Mouse (Mus musculus) hematopoietic stem cell, adult 5-6 weeks (primary cell): ENCODE data around the gene Mtln. TPM values are rescaled to one million over a fixed set of nuclear protein-coding genes. Genes with fewer than 3 reads are reported as not detected.

Experiments used
- ATAC-seq, 2 experiments: fragments of 125-278 bp in 1 of 2; replicated peaks in 1 of 2; 2 replicates each; pipeline ENCODE4 v1.8.0; 2016 to 2017; ENCODE audit warnings: inconsistent platforms in 2 of 2, mild to moderate bottlenecking in 2 of 2, moderate number of reproducible peaks in 2 of 2, low read depth in 1 of 2, moderate TSS enrichment in 1 of 2; ENCODE audit not compliant: low FRiP score in 2 of 2, poor library complexity in 2 of 2, severe bottlenecking in 2 of 2, insufficient read depth in 1 of 2, low TSS enrichment in 1 of 2
- total RNA-seq: library from RNA; stranded (forward); fragments of 172-1452, 232-1000 nt; gene quantifications from 2 replicates; pipeline ENCODE4 v1.2.3, GENCODE M21; 2017

Gene Mtln
- 39.9 and 46.1 TPM in 2 replicates for total RNA-seq

DNA sequence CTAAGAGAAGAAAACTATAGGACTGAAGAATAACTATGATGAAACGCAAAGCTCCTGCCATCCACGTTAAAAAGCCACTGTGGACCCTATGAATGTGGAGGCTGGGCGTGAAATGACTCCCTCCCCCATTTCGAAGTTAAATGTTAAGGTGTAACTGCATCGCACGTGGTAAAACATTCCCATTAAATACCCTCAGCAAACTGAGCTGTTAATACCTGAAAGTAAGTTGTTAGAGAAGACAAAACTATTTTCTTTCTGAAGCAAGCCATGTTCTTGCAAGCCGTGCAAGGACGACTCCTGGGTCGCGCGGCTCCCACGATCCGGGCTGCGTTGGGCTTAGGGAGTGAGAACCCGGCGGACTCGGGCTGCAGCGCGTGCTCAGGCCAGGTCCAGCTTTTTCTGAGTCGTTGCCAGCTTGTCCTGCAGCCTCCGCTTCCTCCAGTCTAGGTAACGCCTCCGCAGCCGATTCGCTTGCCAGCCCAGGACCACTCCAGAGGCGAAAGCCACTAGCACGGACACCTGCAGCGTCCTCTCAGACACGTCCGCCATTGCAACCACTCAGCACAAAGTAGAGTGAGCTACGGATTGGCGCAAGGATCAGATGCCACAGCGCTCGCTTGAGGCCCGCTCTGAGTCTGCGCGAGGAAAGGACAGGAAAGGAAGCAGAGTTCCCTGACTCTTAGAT is at the start of gene Mtln:
Gene Mtln, minus strand, starts transcription at position 570 of the 685 bp plus-strand sequence.
- peak; percentile 92 to 98 for ATAC-seq

DNA sequence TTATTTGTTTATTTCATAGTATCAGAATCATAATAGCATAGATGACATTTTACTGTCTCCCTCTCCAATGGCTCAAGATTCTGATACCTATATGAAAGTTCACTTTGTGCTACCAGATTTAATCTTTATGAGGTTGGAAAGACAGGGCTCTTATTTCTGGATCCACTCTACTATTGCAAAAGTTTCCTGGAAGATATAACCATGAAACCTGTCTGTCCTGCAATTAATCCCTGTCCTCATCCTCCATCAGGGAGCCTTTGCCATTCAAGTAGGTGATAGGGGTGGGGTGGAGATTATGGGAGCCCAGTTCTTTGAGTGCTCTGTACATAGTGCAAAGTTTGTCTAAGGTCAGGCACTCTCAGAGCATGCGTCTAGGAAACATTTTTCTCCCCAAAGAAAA is 49.1 kb upstream of the Mtln start:
- no peak for ATAC-seq

DNA sequence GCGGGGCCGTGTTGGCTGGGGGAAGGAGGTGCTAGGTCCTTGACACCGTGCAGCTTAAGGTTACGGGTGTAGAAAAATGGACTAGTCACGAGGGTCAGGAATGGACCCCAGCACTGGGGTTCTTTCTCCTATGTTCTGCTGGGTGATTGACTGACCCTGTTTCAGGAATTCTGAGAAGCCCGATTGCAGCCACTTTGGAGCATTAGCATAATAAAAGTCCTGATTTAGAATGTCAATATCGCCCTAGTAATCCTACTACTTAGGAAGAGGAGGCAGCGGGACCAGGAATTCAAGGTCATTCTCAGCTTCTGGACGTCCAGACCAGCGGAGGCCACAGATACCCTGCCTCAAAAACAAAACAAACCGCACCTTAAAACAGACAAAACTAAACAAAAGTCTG is 47.1 kb upstream of the Mtln start:
- no peak for ATAC-seq

DNA sequence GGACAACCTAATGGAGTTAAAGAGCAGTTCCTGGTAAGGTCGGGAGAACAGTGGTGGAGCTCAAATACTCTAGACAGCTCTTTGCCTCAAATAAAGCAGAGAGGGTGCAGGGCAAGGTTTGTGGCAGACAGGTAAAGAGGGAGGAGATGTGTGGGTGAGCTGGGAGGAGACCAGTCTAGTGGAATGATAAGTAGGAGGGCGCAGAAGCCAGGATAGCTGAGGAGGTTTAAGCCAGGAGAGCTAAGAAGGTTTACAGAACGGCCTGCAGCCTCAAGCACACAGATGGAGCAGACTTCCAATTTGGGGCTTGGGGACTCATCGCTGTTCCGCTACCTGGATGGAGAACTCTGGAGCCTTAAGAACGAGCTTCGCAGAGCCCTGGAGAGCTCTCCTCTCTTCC is 46.3 kb upstream of the Mtln start, which contains the start of gene Acoxl:
Gene Acoxl, plus strand, starts transcription at position 301 of the 400 bp plus-strand sequence.
- ATAC-seq: no peak

DNA sequence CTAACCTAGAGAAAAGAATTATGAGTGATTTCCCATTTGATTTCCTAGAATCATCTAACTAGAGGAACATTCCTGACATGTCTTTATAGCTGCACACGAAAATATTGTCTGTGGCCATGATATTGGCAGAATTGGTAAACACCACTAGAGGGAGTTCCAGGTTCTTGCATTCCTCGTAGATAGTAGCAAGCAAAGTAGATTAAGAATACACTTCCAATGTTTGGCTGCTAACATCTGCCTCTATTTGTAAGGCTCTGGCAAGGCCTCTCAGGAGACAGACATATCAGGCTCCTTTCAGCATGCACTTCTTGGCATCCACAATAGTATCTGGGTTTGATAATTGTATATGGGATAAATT is 40.5 kb upstream of the Mtln start:
- peak; percentile 48 to 53; a peak in 2 of 4 replicates for ATAC-seq

DNA sequence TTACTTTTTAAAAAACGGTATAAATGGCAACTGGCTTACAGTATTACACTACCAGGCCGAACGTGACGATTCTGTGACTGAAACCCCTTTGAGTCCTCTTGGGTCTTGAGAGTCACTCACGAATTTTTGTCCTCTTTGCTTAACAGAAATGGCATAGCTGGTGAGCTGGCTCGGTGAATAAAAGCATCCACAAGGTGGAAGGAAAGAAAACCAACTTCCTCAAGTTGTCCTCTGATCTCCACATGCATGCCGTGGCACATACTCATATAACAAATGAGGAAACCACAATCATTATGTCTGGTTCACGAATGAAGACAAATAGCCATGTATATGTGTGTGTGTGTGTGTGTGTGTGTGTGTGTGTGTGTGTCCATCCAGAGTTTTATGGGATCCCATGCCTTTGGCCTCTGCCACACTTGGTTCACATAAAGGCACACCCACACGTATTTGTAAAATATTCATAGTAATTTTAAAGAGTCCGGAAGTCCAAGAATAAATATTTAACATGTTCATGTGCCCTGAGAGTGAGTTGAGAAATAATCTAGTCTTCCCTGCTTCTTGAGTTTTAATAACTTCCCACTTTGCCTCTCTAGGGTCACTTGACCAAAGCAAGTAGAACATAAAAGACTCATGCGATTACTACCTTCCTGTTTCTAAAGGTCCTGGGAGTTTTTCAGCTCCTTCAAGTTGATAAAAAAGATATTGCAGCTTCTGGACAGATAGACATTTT is 40.0 kb upstream of the Mtln start:
- peak; percentile 23 to 37; a peak in 3 of 4 replicates for ATAC-seq

DNA sequence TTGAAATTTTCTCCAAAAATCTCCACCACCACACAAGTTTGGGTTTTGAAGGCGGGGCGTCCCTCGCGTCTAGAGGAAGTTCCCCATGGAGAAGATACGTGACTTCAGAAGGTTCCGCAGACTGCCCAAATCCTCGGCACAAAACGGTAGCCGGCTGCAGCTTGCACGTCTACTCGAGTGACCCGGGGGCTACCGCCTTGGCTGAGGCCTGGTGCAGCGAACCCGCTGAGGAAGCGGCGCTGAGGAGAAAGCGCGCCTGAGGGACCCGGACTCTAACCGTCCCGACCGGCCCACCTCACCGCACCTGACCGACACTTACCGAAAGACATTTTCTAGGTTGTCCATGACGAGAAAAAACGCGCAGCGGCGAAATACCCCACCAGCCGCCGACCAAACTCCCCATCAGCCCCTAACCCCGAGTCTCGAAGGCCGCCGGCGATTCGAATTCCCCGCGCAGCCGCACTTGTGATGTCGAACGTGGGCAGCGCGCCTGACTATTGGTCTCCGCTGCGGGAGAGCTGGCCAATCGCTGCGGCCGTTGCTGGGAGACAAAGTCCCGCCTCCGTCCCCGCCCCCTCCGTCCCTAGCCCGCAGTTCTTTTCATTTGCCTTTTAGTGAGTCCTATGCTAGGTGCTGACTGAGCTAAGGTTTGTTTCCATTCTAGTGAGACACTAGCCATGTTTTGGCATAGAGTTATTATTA is 39.3 kb upstream of the Mtln start, which contains the start of gene Bub1:
Gene Bub1, minus strand, starts transcription at position 465 of the 702 bp plus-strand sequence.
- peak; percentile 99 for ATAC-seq

DNA sequence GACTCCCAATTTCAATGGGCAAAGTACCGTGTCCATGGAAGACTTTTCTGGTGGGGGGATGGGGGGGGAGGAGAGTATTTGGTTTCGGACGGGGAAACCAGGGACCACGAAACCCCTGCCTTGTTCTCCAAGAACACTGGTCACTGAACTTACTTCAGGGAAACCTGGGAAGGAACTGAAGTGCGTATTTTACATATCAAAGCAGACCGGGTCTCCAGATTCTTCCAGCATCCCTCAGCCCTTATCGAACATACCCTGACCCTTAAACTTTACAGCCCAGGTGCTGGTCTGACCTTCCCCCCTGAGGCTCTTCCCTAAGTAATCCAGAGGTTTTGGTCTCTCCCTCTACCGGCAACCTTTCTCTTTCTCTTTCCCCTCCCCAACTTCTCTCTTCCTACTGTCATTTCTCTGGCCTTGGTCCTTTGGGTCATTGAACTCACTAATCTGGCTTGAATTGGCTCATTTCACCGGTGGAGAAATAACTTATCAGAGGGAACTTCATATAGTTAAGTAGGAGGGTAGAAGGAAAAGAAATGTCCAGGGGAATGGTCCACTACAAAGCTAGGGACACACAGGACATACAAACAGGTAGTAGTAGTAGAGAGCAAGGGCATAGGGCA is 2.5 kb downstream of the Mtln start:
- no peak for ATAC-seq

DNA sequence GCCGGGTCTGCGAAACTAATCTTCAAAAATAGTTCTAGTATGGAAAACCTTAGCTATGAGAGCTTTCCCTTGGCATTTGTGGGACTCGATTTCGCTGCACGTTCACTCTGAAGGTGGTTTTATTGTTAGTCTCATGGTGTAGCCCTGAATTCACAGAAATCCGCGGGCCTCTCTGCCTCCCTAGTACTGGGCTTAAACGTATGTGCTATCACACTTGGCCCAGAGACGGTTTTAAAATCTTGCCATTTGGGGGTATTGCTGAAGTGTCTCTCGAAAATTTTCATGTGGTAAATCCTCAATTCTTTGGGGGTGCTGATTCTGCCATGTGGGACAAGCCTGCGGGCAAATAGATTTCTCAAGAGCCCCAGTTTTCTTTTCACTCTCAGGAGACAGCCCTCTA is 3.1 kb downstream of the Mtln start:
- ATAC-seq: no peak

DNA sequence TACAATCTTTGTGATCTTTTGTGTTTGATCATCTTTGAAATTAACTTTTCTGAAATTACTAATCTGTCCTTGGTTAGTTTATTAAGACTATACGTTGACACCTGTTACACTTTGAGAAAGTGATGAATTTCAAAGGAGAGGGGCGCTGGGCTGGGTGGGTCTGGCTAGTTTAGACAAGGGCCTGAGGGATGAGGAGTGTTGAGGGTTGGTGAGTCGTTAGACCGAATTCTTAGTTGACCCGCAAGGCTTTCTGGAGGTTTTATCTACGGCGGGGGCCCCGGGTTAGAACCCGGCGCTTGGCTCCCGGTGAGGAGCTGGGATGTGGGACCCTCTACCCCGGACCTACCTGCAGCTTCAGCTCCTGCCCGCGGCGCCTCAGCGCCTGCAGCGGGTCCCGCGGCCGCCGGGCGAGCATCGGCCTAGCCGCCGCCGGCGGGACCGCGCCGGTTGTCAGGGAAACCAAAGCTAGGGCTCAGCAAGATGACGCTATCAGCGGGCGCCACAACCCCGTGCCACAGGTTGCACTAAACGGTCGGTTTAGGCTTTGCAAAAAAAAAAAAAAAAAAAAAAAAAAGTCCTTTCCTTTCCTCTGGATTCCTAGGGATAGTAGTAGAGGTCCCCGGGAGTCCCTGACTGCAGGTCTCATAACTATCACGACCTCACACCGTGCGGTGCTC is 3.7 kb downstream of the Mtln start, which contains the start of gene Nphp1:
Gene Nphp1, minus strand, starts transcription at position 458 of the 677 bp plus-strand sequence.
- peak; percentile 83 to 85 for ATAC-seq

DNA sequence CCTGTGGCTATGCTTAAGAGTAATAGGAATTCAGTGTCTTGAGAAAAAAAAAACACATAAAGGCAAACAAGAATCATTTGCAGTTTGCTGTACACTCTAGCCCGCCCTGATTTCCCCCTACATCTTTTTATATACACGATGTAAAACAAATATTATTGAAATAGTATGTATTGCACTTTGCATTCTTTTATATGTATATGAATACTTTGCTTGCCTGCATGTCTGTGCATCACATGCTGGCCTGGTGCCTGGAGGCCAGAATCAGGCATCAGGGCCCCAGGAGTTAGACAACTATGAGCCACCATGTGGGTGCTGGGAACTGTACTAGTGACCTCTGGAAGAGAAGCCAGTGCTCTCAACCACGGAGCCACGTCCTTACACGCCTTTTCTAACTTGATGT is 5.1 kb downstream of the Mtln start:
- ATAC-seq: no peak

DNA sequence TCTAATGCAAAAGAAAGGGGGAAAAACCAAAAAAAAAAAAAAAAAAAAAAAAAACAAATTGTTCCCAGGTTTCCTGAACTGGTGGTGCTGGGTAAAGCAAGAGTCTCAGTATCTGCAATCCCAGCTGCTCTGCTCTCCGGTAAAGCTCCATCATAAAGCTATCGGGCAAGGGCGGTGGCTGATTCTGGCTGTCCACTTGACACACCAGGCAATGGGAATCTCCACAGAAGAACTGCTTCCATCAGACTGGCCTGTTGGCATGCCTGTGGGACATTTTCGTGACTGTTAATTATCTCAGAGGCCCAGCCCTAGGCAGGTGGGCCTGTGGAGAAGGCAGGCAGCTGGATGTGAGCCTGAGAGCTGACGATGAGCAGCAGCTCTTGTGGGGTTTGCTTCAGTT is 13.8 kb downstream of the Mtln start:
- no peak for ATAC-seq

DNA sequence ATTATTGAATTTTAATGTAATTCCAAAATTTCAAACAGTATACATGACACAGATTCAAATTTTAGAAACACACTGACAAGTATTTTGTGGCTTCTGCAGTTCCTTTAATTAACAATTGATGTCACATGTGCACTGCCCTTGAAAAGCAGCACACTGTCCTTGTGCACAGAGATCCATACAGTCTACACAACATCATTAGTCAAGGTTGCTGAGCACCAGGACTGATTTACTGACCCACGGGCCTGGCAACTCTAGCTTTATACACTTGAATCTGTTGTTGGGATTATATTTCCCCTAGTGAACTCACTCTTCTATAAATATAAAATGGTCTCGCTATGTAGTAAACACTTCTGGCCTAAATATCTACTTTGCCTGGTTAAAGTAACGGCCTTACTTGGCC is 17.3 kb downstream of the Mtln start:
- no peak for ATAC-seq

DNA sequence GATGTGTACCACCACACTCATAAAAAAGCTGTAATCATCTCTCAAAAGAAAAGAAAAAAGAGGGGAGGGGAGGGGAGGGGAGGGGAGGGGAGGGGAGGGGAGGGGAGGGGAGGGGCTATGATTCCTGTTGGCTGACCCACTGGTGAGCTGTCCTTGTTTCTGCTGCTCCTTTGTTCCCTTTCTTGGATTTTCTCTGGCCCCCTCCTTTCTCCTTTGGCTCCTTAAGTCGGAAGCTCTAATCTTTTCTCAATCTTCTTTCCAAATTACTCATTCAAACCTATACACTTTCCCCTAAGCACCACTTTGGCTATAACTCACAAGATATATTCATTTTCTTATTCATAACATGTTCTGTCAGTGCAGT is 17.7 kb downstream of the Mtln start:
- no peak for ATAC-seq

DNA sequence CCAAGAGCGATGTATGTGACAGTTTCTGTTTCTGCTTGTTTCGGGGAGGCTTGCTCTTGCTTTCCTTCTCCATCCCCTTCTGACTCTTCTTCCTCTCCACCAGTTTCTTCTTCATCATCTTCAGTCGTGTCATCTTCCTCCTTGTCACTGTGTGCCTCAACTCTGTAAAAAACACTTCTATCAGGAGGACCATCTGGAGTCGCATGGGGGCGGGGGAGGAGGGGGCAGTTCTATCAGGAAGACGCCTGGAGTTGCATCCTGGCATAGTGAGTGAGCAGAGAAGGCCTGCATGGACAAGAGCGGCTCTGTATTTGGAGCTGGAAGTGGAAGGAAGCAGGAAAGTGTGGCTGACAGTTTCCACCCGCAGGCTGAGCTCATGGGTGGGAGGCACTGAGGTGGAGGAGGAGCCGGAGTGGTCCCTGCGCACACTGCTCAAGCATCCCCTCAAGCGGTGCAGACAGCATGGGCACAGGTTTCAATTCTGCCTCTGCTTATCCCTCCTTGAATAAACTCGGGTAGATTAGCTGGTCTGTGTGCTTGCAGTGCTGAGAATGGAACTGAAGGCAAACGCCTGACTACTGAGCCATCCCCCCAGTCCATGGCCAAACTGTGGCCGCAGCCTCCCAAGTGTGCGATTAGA is 18.2 kb downstream of the Mtln start:
- no peak for ATAC-seq

DNA sequence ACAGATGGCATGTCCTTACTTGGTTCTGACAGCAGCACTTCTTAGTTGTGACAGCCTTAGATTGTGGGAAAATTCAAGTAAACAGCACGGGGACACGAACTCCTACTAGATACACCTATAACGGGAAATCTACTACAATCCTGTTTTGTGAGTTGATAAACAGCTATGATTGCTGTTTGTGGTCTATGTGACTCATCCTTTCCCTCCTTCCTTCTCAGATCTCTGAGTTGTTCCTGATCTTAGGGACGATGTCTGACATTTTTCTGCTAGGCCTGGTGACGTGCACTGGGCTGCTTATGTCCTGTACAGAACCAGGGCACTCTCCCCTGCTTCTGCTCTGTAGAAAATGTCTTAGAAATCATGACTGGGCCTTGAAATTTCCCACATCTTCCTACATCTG is 30.7 kb downstream of the Mtln start:
- ATAC-seq: no peak

DNA sequence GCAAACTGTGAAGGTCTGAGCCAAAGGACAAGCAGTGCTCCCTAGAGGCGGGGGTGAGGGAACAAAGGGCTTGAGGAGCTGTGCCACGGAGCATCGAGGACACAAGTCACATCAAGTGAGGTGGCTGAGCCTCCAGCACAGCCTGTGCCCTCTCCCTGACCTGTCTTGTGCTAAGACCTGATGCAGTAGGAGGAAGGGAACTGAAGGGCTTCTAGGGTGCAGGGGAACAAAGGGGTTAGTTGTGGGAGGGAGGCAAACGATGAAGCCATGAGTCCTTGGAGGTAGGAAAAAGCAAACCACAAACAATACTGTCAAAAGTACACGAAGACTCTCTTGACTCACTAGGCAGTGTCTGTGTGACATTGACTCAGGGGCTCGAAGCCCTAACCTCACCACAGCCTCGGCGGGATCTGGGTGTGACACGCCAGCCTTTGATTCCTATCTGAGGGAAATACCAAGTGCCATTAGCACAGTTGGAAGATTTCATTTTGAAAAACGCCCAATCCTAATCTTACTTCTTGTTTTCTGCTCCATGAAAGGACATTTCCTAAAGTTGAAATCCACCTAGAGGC is 31.8 kb downstream of the Mtln start:
- no peak for ATAC-seq
